Mouse (Mus musculus) liver, embryonic 16.5 days (tissue): ENCODE measurements around the gene Srd5a2. TPM values are rescaled to one million over a fixed set of nuclear protein-coding genes. Genes with fewer than 3 reads are reported as not detected.

Source experiments
- ATAC-seq: fragments of 200-750 bp; cut with Nextera tagmentation; 2 replicates; pipeline ENCODE4 v1.8.0; 2017; ENCODE audit warnings: low read depth, mild to moderate bottlenecking, moderate number of reproducible peaks, moderate library complexity
- H3K27ac ChIP-seq: fragments of 300-500 bp; sonication (generic); 2 replicates; pipeline ENCODE4 v1.5.1; 2014; ENCODE audit warnings: mild to moderate bottlenecking, low read length
- H3K27me3 ChIP-seq: fragments of 300-500 bp; sonication (generic); 2 replicates; pipeline ENCODE4 v1.6.1; 2014; ENCODE audit warnings: low read depth, low read length, mixed read lengths; ENCODE audit not compliant: control insufficient read depth, insufficient read depth
- H3K36me3 ChIP-seq: fragments of 300-500 bp; sonication (generic); 2 replicates; pipeline ENCODE4 v1.6.1; 2014; ENCODE audit warnings: mild to moderate bottlenecking; ENCODE audit not compliant: control insufficient read depth, insufficient read depth
- H3K4me1 ChIP-seq: fragments of 300-500 bp; sonication (generic); 2 replicates; pipeline ENCODE4 v1.6.1; 2014; ENCODE audit warnings: low read depth, low read length, mixed read lengths; ENCODE audit not compliant: control insufficient read depth
- H3K4me2 ChIP-seq: fragments of 300-500 bp; sonication (generic); 2 replicates; pipeline ENCODE4 v1.6.1; 2014; ENCODE audit warnings: low read depth, low read length, mixed read lengths
- H3K4me3 ChIP-seq: fragments of 300-500 bp; sonication (generic); 2 replicates; pipeline ENCODE4 v1.5.1; 2014; ENCODE audit warnings: low read depth, mild to moderate bottlenecking, low read length
- H3K9ac ChIP-seq: fragments of 300-500 bp; sonication (generic); 2 replicates; pipeline ENCODE4 v1.6.1; 2014; ENCODE audit warnings: low read depth, low read length
- H3K9me3 ChIP-seq: fragments of 300-500 bp; sonication (generic); replicated peaks from 2 replicates; pipeline ENCODE4 v1.6.1; 2016; ENCODE audit warnings: low read length; ENCODE audit not compliant: control insufficient read depth
- WGBS: fragments of 180-500 bp; shearing (Covaris S2); extraction: QIAGEN DNeasy Blood & Tissue Kit; methylation state at CpG from one replicate; pipeline ENCODE4 v1.1.7; 2014; ENCODE audit not compliant: insufficient replicate concordance; 5-methylcytosine and 5-hydroxymethylcytosine counted together
- polyA plus RNA-seq: library from polyadenylated mRNA; unstranded; fragments of >200 nt; fragmentation: Nextera tagmentation; extraction: Ambion mirVana; gene quantifications from 2 replicates; pipeline ENCODE4 v1.2.1, GENCODE M21; 2015

The Srd5a2 gene
- polyA plus RNA-seq, 1 experiment from 2014 or later = 0.05 TPM

DNA sequence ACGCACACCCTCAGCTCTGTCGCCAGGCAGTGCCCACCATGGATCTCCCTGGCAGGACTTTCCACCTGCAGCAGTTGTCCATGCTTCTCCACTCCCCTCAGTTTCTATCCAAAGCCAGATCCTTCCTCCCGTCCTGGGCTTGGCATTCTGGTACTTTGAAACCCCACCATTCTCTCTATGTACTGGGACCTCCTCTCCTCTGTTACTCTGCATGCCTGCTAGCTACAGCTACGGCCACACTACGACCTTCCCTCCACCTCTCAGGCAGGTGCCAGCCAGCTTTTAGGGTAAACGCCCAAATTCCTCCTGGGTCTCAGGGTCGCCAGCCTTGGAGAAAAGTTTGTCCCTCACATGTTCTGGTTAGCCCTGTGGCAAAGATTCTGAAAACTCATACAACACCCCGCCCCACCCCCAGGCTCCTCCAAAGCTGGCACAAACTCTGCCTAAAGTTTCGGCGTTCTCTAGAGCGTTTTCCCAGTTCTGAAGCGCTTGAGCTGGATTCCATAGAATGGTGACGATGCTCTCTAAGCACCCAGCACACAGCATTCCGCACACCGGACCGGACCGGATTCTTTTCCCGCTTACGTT is 607 bp upstream of the Srd5a2 start:
- ATAC-seq = no peak
- H3K9ac ChIP-seq = no peak overlapping the region
- 6% methylated on average over 19 of the region's 19 CpGs for WGBS
- no peaks in the 10 kb centered on the region for H3K9me3 ChIP-seq
- peaks cover 37% of the 10 kb centered on the region for H3K27me3 ChIP-seq
- H3K36me3 ChIP-seq = no peaks in the 10 kb centered on the region
- no peak overlapping the region for H3K4me2 ChIP-seq
- no peak overlapping the region for H3K27ac ChIP-seq
- no peaks in the 10 kb centered on the region for H3K4me1 ChIP-seq
- no peak overlapping the region for H3K4me3 ChIP-seq

DNA sequence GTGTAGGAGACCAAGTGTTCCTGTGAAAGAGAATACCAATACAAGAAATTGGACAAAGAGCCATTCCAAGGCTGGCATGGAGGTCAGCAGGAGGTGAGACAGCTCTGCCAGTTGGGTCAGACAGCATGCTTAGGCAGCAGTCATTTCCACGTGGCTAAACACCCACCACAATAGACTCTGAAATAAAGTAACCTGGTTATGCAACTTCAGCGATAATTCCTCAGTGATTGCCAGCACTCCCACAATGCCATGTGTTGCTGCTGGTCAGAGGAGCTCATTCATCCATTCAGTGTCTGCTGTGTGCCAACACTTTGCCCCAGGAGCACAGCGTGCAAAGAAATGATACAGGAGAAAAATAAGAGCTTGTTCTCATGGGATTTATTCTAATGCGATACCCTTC is 4.0 kb downstream of the Srd5a2 start:
- no peaks in the 10 kb centered on the region for H3K4me1 ChIP-seq
- 51% methylated on average over 4 of the region's 4 CpGs for WGBS
- H3K27ac ChIP-seq = no peak overlapping the region
- no peak overlapping the region for H3K9ac ChIP-seq
- H3K36me3 ChIP-seq = no peaks in the 10 kb centered on the region
- H3K27me3 ChIP-seq = peaks cover 26% of the 10 kb centered on the region
- no peaks in the 10 kb centered on the region for H3K9me3 ChIP-seq
- H3K4me3 ChIP-seq = no peak overlapping the region
- no peak overlapping the region for H3K4me2 ChIP-seq
- no peak for ATAC-seq

DNA sequence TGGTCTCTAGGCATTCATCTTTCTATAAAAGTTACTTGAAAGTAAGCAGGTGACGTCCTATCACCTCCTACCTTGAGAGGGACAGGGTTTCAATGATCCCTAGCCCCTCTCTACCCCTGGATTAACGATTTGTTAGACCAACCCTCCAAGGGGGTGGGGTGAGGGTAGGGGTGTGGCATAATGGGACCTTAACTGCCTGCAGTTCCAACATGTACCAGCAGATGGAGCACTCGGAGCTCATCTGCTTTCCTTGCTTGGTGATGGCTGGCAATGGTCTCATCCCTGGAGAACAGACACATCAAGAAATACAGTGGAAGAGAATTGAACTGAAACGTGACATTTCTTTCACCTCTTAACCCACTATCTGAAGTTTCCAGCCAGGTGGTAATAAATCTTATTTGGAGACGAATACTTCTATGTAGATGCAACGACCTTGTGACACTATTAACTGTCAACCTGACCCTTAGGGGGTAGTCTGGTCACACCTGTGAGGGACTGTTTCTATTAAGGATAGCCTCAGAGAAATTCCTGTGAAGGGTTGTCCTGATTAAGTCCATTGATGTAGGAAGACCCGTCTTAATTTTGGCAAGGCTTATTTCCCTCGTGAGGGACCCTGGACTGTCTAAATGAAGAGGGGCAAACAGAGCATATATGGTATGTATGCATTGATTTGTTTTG is 27.1 kb downstream of the Srd5a2 start:
- Histone ChIP-seq H3K4me1 (no peaks in the 10 kb centered on the region), H3K9ac (no peak overlapping the region), H3K36me3 (no peaks in the 10 kb centered on the region), H3K4me2 (no peak overlapping the region), H3K4me3 (no peak overlapping the region), H3K27ac (no peak overlapping the region), H3K27me3 (no peaks in the 10 kb centered on the region), H3K9me3 (no peaks in the 10 kb centered on the region)
- ATAC-seq = no peak
- WGBS = 31% methylated on average over 8 of the region's 8 CpGs

DNA sequence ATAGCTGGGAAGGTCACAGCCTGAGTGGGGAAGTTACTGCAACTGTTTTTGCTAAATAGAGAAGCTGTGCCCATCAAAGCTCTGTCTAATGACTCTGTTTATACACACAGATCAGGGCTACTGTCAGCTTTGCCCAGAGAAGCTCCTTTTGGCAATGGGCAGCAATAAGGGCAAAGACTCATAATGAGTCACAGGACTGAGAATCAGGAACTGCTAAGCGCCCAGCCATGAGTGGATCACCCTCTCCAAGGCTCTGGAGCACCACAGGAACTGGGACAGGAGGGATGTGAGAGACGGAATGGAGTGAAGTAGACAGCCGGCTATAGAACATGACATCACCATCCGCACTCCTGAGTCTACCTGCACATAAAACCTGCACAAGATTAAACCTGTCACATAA is 29.4 kb downstream of the Srd5a2 start:
- ATAC-seq = no peak

DNA sequence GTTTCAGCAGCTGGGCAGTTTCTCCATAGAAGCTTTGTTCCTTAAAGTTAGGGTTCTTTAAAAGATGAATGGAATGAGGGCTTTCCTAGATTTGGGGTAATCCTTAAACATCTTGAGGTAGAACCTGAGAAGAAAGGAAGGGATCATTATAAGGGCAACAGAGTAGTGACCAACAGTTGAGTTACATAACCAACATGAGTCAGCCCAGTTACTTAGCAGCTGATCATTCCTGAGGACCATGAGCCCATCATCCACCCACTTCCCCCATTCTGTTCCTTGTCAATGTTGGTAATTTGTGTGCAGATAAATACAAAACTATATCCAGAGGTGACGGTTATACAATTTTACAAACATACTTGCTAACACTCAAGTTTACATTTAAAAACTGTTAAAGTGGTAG is 30.1 kb downstream of the Srd5a2 start:
- 61% methylated on average over 1 of the region's 1 CpGs for WGBS
- Histone ChIP-seq H3K27me3 (no peaks in the 10 kb centered on the region), H3K36me3 (no peaks in the 10 kb centered on the region), H3K9me3 (no peaks in the 10 kb centered on the region), H3K4me2 (no peak overlapping the region), H3K4me1 (no peaks in the 10 kb centered on the region), H3K9ac (no peak overlapping the region), H3K27ac (no peak overlapping the region), H3K4me3 (no peak overlapping the region)
- ATAC-seq = no peak

More for the DNA sequence above, 29.4 kb downstream of the Srd5a2 start:
- Histone ChIP-seq H3K27ac (no peak overlapping the region), H3K9ac (no peak overlapping the region), H3K36me3 (no peaks in the 10 kb centered on the region), H3K9me3 (no peaks in the 10 kb centered on the region), H3K4me1 (no peaks in the 10 kb centered on the region), H3K4me2 (no peak overlapping the region), H3K27me3 (no peaks in the 10 kb centered on the region), H3K4me3 (no peak overlapping the region)
- 60% methylated on average over 4 of the region's 4 CpGs for WGBS

DNA sequence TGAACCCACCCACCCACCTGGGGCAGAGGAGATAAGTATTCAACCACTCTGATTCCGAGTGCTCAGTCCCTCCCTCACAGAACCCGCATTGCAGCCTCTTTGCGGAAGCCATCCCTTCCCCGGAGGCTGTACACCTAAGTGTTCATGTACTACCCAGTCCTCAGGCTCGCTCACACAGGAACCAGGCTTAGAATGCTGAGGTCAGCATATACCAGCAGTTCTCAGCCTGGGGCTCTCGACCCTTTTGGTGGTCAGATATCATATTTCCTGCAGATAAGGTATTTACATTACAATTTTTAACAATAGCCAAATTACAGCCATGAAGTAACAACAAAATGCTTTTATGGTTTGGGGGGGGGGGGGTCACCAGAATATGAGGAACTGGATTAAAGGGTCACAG is 32.6 kb downstream of the Srd5a2 start:
- H3K4me2 ChIP-seq = no peak overlapping the region
- no peaks in the 10 kb centered on the region for H3K9me3 ChIP-seq
- no peak for ATAC-seq

DNA sequence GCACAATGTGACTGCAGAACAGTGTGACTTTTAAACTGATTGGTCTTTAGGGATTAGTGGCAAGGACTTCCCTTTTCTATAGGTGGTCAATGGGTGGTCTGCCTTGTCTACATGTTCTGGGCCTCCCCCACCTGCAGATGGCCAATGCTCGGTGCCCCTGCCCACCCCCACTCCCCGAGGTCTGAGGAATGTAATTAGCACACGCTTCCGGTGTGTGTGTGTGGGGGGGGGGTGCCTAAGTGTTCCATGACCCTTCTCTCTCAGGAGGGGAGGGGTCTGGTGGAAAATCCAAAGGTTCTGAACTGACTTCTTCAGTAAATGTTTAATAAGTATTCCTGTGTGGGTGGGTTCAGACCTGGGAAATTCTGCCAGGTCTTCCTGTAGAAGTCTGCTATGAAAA is 39.0 kb downstream of the Srd5a2 start:
- H3K9me3 ChIP-seq = no peaks in the 10 kb centered on the region
- no peak overlapping the region for H3K9ac ChIP-seq
- H3K4me2 ChIP-seq = no peak overlapping the region
- ATAC-seq = no peak
- H3K27me3 ChIP-seq = no peaks in the 10 kb centered on the region
- no peak overlapping the region for H3K4me3 ChIP-seq
- WGBS = 67% methylated on average over 4 of the region's 4 CpGs
- H3K27ac ChIP-seq = no peak overlapping the region
- H3K36me3 ChIP-seq = no peaks in the 10 kb centered on the region
- no peaks in the 10 kb centered on the region for H3K4me1 ChIP-seq

More for the DNA sequence above, 32.6 kb downstream of the Srd5a2 start:
- H3K36me3 ChIP-seq = no peaks in the 10 kb centered on the region
- no peaks in the 10 kb centered on the region for H3K27me3 ChIP-seq
- H3K9ac ChIP-seq = no peak overlapping the region
- H3K4me1 ChIP-seq = no peaks in the 10 kb centered on the region
- no peak overlapping the region for H3K27ac ChIP-seq
- WGBS = 58% methylated on average over 6 of the region's 6 CpGs
- no peak overlapping the region for H3K4me3 ChIP-seq

DNA sequence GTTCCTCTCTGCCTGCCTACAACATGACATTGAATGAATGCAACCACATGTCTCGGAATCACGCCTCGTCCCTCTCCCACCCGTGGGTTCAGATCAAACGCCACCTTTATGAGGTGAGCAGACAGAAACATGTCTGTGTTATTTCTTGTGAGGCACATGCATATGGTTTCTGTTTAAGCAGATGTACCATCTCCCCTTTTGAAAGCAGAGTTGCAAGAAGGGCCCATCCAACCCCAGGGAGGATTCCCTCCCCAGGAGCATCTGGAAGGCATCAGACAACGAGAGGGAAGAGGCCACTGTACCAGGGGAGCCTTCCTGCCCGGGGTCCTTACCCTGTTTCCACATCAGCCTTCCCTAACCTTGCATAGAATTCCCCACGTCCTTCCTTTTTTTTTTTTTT is 40.7 kb downstream of the Srd5a2 start:
- WGBS = 59% methylated on average over 8 of the region's 8 CpGs

DNA sequence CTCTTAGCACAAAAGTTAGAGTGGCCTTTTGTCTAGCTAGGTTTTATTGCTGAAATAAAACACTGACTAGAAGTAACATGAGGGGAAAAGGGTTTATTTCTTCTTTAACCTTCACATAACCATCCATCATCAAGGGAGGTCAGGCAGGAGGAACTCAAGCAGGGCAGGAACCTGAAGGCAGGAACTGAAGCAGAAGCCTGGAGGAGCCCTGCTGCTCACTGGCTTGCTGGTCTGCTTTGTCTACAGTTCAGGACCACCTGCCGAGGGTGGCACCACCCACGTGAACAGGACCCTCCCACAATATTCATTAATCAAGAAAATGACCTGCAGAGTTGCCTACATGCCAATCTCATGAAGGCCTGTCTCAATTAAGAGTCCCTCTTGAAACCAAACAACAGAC is 45.3 kb downstream of the Srd5a2 start:
- WGBS = 60% methylated on average over 2 of the region's 2 CpGs
- Histone ChIP-seq H3K4me2 (no peak overlapping the region), H3K27ac (no peak overlapping the region), H3K9ac (no peak overlapping the region), H3K9me3 (no peaks in the 10 kb centered on the region), H3K4me1 (no peaks in the 10 kb centered on the region), H3K36me3 (no peaks in the 10 kb centered on the region), H3K27me3 (no peaks in the 10 kb centered on the region), H3K4me3 (no peak overlapping the region)
- ATAC-seq = no peak

More for the DNA sequence above, 40.7 kb downstream of the Srd5a2 start:
- Histone ChIP-seq H3K4me2 (no peak overlapping the region), H3K4me3 (no peak overlapping the region), H3K36me3 (no peaks in the 10 kb centered on the region), H3K9me3 (no peaks in the 10 kb centered on the region), H3K4me1 (no peaks in the 10 kb centered on the region), H3K27me3 (no peaks in the 10 kb centered on the region), H3K9ac (no peak overlapping the region), H3K27ac (no peak overlapping the region)
- ATAC-seq = no peak
